Mouse (Mus musculus): ENCODE data around the gene Lime1. TPM values are rescaled to one million over a fixed set of nuclear protein-coding genes. Genes with fewer than 3 reads are reported as not detected.

The Lime1 gene
- total RNA-seq, 2 experiments from 2014 or later: 17.1 to 23.0 TPM

GRCm38 (mm10) chr2:181390136-181390870, 10.4 kb downstream of the Lime1 start:
- peak in 1 of 2 experiments; percentile 42 for DNase-seq (ENCODE audit: low spot score in 2 of 2)

GRCm38 (mm10) chr2:181391022-181391421, 11.1 kb downstream of the Lime1 start:
- no peak for DNase-seq (ENCODE audit: low spot score in 2 of 2)

- no peak for DNase-seq (ENCODE audit: low spot score in 2 of 2)
Observed at GRCm38 (mm10) chr2:181391541-181391940, 11.7 kb downstream of the Lime1 start.

- DNase-seq (ENCODE audit: low spot score in 2 of 2): peak; percentile 86 to 88
Observed at GRCm38 (mm10) chr2:181392600-181393213, 12.8 kb downstream of the Lime1 start.

GRCm38 (mm10) chr2:181394086-181394485, 14.2 kb downstream of the Lime1 start:
- DNase-seq (ENCODE audit: low spot score in 2 of 2): no peak

GRCm38 (mm10) chr2:181397207-181397761, 17.4 kb downstream of the Lime1 start:
- no peak for DNase-seq (ENCODE audit: low spot score in 2 of 2)

- no peak for DNase-seq (ENCODE audit: low spot score in 2 of 2)
Observed at GRCm38 (mm10) chr2:181401497-181401896, 21.6 kb downstream of the Lime1 start.

- no peak for DNase-seq (ENCODE audit: low spot score in 2 of 2)
Observed at GRCm38 (mm10) chr2:181403722-181404121, 23.8 kb downstream of the Lime1 start.

- DNase-seq (ENCODE audit: low spot score in 2 of 2): no peak
Observed at GRCm38 (mm10) chr2:181409643-181410042, 29.8 kb downstream of the Lime1 start.

- peak; percentile 59 to 68 for DNase-seq (ENCODE audit: low spot score in 2 of 2)
Observed at GRCm38 (mm10) chr2:181410760-181411473, 31.0 kb downstream of the Lime1 start.

- no peak for DNase-seq (ENCODE audit: low spot score in 2 of 2)
Observed at GRCm38 (mm10) chr2:181413141-181413540, 33.3 kb downstream of the Lime1 start.

GRCm38 (mm10) chr2:181415945-181416344, 36.1 kb downstream of the Lime1 start:
- peak; percentile 59 to 61 for DNase-seq (ENCODE audit: low spot score in 2 of 2)

GRCm38 (mm10) chr2:181419359-181419758, 39.5 kb downstream of the Lime1 start:
- DNase-seq (ENCODE audit: low spot score in 2 of 2): no peak

- DNase-seq (ENCODE audit: low spot score in 2 of 2): no peak
Observed at GRCm38 (mm10) chr2:181420426-181420825, 40.5 kb downstream of the Lime1 start.

- no peak for DNase-seq (ENCODE audit: low spot score in 2 of 2)
Observed at GRCm38 (mm10) chr2:181420903-181421638, 41.2 kb downstream of the Lime1 start.

GRCm38 (mm10) chr2:181423834-181424233, 44.0 kb downstream of the Lime1 start:
- DNase-seq (ENCODE audit: low spot score in 2 of 2): no peak

Other genes starting within 250 kb of the Lime1 start
- 1 to 10 TPM; 5.2 to 7.3 TPM for gene Kcnq2, start 244.8 kb upstream of the Lime1 start, total RNA-seq (2021)
- gene Eef1a2, start 223.1 kb upstream of the Lime1 start, total RNA-seq (2021): 10 to 100 TPM; 55.1 to 71.0 TPM
- 10 to 100 TPM; 69.8 to 94.9 TPM for gene Ppdpf, start 192.8 kb upstream of the Lime1 start, total RNA-seq (2021)
- gene Ptk6, start 177.3 kb upstream of the Lime1 start, total RNA-seq (2021): not detected
- under 1 TPM; 0.73 to 0.83 TPM for gene Srms, start 166.9 kb upstream of the Lime1 start, total RNA-seq (2021)
- gene Fndc11, start 160.1 kb upstream of the Lime1 start, total RNA-seq (2021): under 1 TPM in 1 of 2 experiments, not detected in 1; 0.27 TPM
- 10 to 100 TPM; 21.6 to 23.7 TPM for gene Helz2, start 138.1 kb upstream of the Lime1 start, total RNA-seq (2021)
- gene Gmeb2, start 92.0 kb upstream of the Lime1 start, total RNA-seq (2021): 10 to 100 TPM; 14.8 to 15.2 TPM
- gene Stmn3, start 65.6 kb upstream of the Lime1 start, total RNA-seq (2021): 10 to 100 TPM; 14.6 to 18.7 TPM
- 10 to 100 TPM; 24.1 to 30.8 TPM for gene Rtel1, start 60.3 kb upstream of the Lime1 start, total RNA-seq (2021)
- 10 to 100 TPM; 50.8 to 51.0 TPM for gene Zgpat, start 15.2 kb upstream of the Lime1 start, total RNA-seq (2021)
- 10 to 100 TPM; 48.9 to 51.8 TPM for gene Arfrp1, start 14.7 kb upstream of the Lime1 start, total RNA-seq (2021)
- 10 to 100 TPM; 12.0 to 16.2 TPM for gene Zbtb46, start 79.3 kb downstream of the Lime1 start, total RNA-seq (2021)
- not detected for gene Abhd16b, start 113.1 kb downstream of the Lime1 start, total RNA-seq (2021)
- gene Tpd52l2, start 117.1 kb downstream of the Lime1 start, total RNA-seq (2021): 100 to 1,000 TPM in 1 of 2 experiments, 10 to 100 TPM in 1; 96.6 to 100 TPM
- gene Dnajc5, start 140.4 kb downstream of the Lime1 start, total RNA-seq (2021): 10 to 100 TPM; 97.2 to 97.4 TPM
- 10 to 100 TPM; 79.1 to 84.8 TPM for gene Uckl1, start 204.8 kb downstream of the Lime1 start, total RNA-seq (2021)
- gene Prpf6, start 211.8 kb downstream of the Lime1 start, total RNA-seq (2021): 10 to 100 TPM; 60.6 to 65.2 TPM
- 10 to 100 TPM; 37.4 to 49.0 TPM for gene Zfp512b, start 212.7 kb downstream of the Lime1 start, total RNA-seq (2021)
- 1 to 10 TPM; 8.3 to 8.7 TPM for gene Samd10, start 219.1 kb downstream of the Lime1 start, total RNA-seq (2021)